Mouse (Mus musculus): ENCODE results near the gene Fam45a.
"Not testable (repeated sequence)": the region's sequence is repeated elsewhere in the genome, so short reads cannot be mapped to it uniquely, and the experiment has no call there.

Fam45a gene

GRCm38 (mm10) chr19:60845731-60846130, 34.3 kb downstream of the Fam45a start:
- DNase-seq (ENCODE audit: low read depth), result no peak

- peak; percentile 80 for DNase-seq (ENCODE audit: low read depth)
Measured at GRCm38 (mm10) chr19:60860868-60861700, 49.7 kb downstream of the Fam45a start, which contains the start of gene Sfxn4. TSS of gene Sfxn4 (minus strand) at chr19:60861479.

- DNase-seq (ENCODE audit: low read depth), result not testable (repeated sequence)
Measured at GRCm38 (mm10) chr19:60866169-60866568, 54.8 kb downstream of the Fam45a start.

- DNase-seq (ENCODE audit: low read depth), result no peak
Measured at GRCm38 (mm10) chr19:60870489-60870888, 59.1 kb downstream of the Fam45a start.

- DNase-seq (ENCODE audit: low read depth), result no peak
Measured at GRCm38 (mm10) chr19:60871366-60871765, 60.0 kb downstream of the Fam45a start.

GRCm38 (mm10) chr19:60872272-60872671, 60.9 kb downstream of the Fam45a start:
- DNase-seq (ENCODE audit: low read depth), result no peak

- DNase-seq (ENCODE audit: low read depth), result no peak
Measured at GRCm38 (mm10) chr19:60873501-60873900, 62.1 kb downstream of the Fam45a start.

- DNase-seq (ENCODE audit: low read depth), result peak; percentile 92
Measured at GRCm38 (mm10) chr19:60874064-60874694, 62.8 kb downstream of the Fam45a start, which contains the start of gene Prdx3. TSS of gene Prdx3 (minus strand) at chr19:60874556.

- DNase-seq (ENCODE audit: low read depth), result no peak
Measured at GRCm38 (mm10) chr19:60883129-60883528, 71.7 kb downstream of the Fam45a start.

Data from c-Kit-positive CD71-negative TER-119-negative erythroid progenitor cells, embryonic 14.5 days (primary cell).